Mouse (Mus musculus) frontal cortex, postnatal 36 days (tissue): Measurements from ENCODE around the gene Ctnnbl1.

Experiments used
- DNase-seq, 2 experiments: peaks; one replicate each; pipeline ENCODE4 v3.0.0; 2022; ENCODE audit warnings: low spot score in 2 of 2

Gene Ctnnbl1

DNA sequence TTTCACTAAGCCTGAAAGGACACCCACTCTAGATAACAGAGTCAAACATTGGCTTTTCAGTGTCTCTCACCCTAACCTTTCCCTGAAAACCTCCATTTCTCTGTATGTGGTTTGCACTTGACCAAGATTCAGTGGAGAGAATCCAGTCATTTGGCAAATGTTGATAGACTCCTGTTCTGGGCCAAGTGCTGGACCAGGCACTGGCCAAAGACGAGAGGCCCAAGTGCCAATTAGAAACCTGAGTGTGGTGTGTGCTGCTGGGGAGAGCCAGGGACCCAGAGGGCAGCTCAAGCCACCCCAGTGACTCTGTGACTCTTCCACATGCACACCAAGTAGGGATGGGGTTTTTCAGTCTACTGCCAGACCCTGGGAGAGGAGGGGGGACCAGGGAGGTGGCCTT lies 136.5 kb downstream of the Ctnnbl1 start:
- no peak for DNase-seq

DNA sequence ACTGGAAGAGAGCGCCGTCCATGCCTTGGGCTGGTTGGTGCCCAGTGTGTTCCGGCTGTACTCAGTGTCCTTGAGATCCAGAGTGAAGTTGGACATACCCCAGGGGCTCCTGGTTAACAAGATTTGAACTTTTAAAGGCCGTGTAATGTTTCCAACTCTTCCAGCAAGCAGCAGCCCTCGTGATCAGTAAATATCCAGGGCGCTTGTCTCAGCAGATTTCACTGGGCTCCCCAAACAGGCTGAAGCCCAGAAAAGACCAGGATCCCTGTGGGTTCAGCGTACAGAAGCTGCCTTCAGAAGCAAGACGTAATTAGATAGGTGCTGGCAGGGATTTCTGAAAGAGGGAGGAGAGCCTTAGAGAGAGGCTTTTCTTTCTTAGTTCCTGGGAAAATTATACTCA lies 137.9 kb downstream of the Ctnnbl1 start:
- DNase-seq, result peak in 1 of 2 experiments; percentile 37

DNA sequence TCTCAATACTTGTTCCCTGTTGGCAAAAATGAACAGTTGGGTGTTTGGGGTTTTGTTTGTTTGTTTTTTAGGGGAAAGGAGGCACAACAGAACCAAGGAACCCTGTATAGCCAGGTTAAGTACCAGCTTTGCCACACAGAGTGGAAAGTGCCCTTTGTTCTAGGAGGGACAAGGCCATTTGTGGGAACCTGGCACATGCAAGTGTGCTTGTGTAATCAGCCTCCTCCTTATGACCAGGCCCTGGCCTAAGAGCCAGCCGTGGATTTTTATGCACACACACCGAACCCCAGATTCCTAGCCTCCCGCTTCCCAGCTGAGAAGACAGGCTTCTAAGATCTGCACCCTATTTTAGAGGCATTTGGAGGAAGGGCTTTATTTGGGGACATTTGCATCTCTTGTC lies 140.2 kb downstream of the Ctnnbl1 start:
- no peak for DNase-seq

DNA sequence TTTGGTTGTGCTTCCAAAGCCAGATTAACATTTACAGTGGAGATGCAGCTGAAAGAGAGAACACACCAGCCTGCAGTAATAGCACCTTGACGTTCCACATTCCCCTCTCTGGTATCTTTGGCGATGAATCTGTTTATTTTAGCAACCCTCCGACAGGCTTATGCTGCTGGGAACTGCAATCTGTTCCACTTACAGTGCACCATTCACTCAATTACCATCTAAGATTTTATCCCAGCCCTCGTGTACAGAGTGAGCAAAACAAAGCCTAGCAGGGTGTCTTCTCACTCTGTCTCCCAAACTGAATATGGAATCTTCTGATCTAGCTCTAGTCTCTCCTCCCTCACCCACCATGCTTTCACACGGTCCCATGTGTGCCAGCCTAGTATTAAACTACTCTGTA lies 140.8 kb downstream of the Ctnnbl1 start:
- DNase-seq, result peak in 1 of 2 experiments; percentile 78

DNA sequence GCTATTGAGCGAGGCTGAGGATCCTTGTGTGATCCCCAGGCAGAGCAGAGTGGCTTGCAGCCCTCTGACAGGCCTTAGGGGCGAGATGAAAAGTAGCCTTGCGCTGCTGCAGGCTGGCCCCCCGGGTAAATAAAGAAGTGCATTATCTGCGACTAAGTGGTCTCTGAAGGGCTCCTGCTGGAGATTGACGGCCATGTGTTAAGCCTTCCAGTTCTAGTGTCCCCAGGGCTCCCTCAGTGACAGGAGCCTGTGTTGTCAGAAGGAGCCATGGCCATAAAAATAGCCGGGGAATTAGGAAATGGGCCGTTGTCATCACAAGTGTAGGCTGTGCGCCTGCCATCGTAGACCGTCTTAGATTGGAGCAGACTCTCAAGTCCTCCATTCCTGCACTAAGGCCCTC lies 144.7 kb downstream of the Ctnnbl1 start:
- DNase-seq, result no peak

DNA sequence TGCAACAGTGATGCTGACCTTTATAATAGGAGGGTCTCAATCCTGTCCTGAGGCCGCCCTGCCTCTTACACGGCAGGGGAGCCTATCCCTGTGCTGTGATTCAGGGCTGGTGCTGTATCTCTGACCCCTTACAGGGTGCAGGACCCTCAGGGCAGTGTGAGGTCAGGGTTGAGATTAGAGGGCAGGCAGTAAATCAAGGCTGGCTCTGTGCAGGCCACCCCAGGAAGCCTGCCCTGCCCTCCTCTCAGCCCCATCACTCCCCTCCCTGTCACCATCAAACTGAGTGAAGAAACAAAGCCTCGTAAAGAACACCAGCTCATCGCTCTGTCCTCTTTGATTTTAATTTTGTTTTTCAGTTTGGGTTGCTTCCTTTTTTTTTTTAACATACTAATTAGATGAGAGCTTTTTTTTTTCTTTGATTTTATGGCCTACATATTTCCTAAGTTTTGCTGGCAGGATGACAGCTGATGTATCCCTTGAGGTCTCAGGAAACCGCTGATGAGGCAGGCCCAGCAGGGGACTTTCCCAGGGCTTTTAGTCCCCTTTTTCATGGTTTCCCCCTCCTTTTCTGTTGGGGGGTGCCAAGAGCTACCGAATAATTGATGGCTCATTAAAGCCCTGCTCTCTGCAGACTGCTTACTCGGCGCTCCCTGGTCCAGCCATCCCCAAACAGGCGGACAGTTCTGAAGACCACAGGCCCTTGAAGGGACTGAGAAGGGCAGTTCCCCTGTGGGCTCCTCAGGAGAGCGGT lies 150.2 kb downstream of the Ctnnbl1 start:
- DNase-seq, result no peak

DNA sequence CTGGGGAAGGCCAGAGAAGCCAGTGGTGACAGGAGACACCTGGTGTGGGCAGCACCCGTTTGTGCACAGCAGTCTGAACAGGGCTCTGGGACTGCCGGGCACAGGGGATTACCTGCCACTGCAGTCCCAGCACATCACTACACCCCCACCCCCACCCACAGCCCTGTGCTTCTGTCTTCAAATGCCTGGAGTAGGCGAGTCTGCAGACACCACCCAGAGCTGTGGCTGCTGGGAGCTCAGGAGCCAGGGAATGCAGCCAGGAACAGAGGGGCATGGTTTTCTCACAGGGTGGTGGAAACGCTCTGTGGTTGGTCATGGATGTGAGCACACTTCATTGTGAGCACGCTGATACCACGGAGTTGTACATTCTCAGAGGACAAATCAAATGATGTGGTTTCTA lies 154.0 kb downstream of the Ctnnbl1 start:
- peak in 1 of 2 experiments; percentile 38 for DNase-seq

DNA sequence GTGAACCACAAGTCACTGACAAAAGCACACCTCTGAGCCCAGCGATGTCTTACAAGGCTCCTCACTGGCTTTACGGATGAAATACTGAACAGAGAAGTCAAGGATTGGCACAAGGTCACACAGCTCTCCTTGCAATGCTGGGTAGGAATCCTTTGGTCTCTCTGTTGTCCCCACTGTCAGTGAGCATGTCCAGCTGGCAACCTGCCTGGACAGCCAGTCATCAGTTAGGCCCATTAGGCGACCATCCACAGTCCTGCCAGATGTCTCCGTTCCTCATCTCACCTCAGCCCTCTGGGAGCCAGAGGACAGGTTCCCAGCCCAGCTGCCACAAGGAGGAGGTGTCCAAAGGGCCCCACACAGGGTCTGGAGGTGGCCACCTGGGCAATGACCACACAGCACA lies 159.9 kb downstream of the Ctnnbl1 start:
- DNase-seq, result no peak

DNA sequence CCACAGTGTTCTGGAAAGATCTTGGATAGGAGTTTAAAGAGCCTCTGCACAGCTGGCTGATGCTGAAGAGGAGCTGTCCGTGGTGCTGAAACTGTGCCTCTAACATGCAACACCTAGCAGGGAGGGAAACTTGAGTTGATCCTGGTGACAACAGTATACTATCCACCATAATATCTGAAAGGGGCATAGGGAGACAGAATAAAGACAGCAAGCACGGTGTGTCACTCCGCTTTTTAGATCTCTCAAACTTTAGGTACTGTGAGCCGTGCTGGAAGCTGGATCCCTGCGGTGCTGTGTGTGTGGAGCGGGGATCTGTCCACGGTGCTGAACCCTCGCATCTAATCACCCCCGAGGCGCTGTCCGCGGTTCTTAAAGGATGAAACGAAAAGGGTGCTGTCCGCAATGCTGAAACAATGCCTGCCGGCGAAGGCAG lies 176.0 kb downstream of the Ctnnbl1 start:
- peak in 1 of 2 experiments; percentile 56 for DNase-seq

DNA sequence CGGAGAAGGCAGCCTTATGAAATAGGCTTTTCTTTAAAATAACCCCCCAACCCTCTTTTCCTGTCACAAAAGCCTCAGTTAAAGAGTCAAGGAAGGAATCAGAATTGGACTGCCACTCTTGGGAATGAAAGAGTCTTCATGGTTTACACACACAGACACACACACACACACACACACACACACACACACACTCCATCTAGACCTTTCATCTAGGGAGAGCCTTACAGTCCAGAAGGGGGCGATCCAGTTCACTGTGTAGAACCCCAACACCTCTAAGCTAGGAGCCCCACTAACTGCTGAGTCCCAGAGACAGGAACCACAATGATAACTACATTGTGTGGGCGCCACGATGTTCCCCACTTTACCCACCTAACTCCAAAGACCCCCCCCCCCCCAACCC lies 176.5 kb downstream of the Ctnnbl1 start:
- DNase-seq, result peak in 1 of 2 experiments; percentile 45

DNA sequence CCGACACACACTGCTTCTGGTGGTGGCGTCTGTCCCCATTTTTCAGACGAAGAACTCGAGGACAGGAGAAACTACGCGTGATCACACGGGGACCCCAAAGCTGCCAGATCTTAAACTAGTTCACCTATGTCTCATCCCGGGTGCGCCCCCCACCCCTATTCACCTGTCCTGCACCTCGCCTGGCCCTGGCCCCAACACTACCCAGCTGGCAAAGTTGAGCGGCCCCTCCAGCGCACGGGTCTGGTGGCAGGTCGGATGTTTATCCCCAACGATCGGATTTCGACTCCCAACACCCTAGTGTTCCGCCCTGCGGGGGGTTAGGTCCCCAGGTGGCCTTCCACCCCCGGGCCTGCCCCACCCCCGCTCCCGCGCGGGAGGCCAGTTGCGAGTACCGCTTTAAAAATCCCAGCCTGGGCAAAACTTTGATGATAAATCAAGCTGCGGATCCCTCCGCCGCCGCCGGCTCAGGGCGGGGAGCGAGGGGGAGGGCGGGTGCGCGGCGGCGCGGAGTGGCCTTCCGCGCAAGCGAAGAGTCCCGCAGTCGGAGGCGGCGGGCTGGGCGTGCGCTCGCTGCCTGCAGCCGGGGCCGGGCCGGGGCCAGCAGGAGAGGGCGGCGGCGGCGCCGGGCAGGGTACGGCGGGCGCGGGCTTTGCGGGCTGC lies 177.0 kb downstream of the Ctnnbl1 start, which contains the start of gene Vstm2l:
Vstm2l (plus strand) TSS at position 549 of the 660 bp plus-strand sequence.
- DNase-seq, result peak; percentile 71

DNA sequence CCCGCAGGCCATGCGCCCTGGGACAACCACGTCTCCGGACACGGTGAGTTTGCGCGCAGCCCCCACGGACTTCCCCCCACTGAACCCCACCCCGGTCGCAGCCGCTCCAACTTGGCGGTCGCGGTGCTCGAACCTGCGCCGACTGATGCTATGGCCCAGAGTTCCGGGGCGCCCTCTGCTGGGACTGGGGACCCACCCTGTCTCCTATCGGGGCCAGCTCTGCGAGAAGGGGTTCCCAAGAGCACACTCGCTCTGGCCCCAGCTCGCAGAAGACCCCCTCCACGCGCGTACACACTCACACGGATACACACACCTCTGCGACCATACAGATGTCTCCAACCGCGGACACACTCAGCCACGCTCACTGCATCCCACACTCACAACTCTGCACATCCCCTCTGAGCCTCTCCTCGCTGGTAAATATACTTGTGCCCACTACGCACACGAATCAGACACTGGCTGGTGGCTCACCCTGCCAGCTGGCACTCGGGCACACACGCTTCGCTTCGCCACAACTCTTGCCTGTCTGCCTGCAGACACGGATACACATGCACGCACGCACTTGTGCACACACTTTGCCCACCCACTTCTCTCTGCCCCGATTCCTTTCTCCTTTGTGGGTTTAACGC lies 177.8 kb downstream of the Ctnnbl1 start:
- DNase-seq, result peak in 1 of 2 experiments; percentile 56

DNA sequence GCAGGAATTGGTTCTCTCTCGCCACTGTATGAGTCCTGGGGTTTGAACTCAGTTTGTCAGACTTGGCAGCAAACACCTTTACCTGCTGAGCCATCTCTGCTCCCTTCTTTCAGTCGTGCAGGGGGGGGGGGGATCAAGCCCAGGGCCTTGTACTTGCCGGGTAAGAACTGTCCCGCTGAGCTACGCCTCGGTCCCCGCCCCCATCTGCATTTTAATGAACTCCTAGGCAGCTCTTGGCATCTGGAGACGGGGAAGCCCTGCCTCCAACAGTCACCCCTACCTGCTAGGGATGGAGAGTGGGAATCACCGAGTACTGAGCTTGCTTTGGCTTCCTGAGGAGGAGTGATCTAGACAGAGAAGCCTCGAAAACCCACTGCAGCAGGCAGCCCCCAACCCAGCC lies 181.3 kb downstream of the Ctnnbl1 start:
- DNase-seq, result no peak

DNA sequence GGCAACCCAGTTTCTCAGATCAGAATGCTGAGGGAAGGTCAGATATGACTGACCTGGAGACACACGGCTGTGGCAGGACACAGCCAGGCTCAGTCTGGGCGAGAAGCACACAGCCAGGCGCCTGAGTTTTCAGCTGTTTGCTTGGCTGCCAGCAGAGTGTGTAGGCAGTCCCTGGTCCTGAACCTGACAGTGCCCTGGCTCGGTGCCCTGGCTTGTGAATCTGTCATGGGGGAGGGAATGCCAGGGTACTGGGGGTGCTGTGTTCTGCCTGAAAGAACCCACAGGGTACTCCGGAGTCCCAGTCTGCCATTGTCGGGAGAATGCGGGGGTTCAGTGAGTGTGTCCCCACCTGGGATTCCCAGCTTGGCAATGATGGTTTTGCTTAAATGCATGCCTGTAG lies 184.3 kb downstream of the Ctnnbl1 start:
- DNase-seq, result no peak

DNA sequence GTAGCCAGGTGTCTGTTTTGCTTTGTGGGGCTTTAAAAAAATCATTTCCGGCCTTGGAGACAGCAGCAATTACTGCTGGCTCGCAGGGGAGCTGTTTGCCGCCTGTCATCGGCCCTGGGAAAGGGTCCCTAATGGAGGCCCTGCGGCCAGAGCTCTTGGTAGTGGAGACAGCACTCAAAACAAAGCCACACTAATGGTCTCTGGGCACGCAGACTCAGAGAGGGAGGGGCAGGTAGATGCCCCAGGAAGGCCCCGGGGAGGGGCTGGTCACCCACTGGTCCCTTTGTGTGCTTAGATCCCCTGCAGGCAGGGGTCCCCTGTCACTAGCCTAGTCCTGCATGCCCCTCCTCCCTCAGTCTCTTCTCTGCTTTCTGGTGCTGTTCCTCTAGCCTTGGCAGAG lies 186.2 kb downstream of the Ctnnbl1 start:
- no peak for DNase-seq

DNA sequence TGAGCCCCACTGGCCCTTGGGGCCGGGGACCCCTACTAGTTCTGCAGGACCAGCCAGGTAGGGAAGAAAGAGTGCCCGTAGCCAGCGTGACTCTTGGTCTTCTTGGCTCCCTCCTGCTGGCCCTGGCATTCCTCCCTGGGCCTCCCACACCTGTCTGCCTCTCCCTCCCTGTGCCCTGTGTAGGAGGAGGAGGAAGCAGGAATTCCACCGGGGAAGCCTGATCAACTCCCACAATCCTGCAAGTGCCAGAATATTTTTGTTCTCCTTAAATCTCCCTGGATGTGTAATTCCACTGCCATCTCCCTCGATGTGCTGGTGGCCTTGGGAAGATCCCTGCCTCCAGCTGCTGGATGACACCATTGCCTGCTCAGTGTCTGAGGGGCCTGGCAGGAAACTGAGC lies 187.3 kb downstream of the Ctnnbl1 start:
- no peak for DNase-seq

DNA sequence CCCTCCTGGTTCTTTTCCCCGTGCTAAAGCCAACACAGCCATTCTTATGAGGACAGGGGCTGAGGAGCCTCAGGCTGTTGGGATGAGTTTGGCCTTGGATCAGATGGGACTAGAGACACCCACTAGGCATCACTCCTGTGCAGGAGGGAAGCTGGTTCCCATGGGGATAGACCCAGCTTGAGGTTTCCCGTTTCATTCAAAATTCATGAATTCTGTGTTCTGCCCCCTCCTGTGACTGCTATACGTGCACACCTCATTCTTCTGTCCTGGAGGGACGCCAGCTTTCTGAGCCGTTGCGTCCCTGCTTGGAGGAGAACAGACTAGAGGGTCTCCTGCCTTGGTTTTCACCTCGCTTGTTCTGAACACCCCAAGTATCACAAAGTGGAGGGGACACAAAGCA lies 189.3 kb downstream of the Ctnnbl1 start:
- DNase-seq, result peak in 1 of 2 experiments; percentile 22

DNA sequence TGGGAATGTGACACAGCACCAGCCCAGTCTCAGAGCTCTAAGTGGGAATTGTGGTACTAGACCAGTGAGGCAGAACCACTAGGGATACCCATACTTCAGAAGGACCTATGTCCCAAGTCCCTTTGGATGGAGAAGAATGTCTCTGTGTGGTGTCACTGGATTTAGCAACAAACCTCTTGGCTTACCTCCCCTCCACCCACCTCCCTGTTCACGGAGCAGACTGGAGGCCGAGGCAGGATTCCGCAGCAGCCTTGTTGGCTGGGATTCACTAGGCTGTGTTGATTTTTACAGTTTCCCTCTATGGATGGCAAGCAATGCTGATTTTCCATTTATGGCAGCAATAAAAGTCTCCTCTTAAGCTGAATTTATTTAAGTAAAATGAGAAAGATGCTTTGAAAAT lies 189.7 kb downstream of the Ctnnbl1 start:
- peak in 1 of 2 experiments; percentile 47 for DNase-seq

DNA sequence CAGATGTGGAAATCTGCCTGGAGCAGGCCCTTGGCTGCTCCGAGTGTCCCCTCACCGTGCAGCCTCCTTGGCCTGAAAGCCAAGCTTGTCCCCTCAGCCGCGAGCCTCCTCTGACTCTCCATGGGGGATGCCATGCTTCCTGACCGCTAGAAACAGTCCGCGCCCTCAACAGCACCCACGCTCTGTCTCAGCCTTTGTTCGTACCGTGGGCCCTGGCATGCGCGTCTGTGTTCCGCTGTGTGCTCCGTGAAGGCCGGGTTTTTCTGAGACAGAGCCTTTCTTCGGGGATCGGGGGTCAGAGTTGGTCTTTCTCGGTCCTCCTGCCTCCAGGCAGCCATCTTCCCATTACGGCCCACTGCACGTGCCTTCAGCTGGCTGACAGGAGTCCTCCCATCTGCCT lies 190.2 kb downstream of the Ctnnbl1 start:
- DNase-seq, result no peak

DNA sequence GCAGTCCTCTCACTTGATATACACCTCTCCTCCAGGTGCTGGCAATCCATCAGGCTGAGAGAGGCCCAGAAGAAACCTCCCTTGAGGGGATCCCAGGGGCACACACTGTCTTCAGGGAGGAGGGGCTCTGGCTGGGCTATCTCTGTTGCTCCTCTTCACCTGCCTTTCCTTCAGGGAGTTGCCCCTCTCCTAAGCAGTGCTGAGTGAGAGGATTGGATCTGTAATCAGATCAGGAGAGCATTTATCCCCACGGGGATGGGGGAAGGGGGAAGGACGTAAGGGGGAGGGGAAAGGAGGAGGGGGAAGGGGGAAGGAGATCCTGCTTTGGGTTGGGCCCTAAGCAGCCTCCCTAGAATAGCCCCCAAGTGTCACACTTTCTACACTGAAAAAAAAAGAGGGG lies 190.6 kb downstream of the Ctnnbl1 start:
- no peak for DNase-seq

DNA sequence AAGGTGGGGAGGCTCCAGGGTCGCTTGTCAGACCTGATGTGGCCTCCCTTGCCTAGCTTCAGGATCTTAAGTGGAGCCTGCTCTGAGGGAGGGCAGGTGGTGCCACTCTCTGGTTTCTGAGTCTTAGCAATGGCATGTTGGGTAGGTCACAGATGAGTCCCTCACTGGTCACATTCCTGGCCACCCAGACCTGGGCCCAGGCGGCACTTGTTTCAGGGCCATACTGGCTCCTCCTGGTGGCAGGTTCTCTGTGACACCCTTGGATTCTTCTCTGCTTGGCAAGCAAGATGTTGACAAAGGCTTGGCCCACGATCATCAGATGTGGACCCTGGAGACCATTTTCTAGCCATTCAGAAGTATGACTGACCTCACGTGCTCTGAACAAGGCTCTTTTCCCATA lies 195.5 kb downstream of the Ctnnbl1 start:
- DNase-seq, result no peak

DNA sequence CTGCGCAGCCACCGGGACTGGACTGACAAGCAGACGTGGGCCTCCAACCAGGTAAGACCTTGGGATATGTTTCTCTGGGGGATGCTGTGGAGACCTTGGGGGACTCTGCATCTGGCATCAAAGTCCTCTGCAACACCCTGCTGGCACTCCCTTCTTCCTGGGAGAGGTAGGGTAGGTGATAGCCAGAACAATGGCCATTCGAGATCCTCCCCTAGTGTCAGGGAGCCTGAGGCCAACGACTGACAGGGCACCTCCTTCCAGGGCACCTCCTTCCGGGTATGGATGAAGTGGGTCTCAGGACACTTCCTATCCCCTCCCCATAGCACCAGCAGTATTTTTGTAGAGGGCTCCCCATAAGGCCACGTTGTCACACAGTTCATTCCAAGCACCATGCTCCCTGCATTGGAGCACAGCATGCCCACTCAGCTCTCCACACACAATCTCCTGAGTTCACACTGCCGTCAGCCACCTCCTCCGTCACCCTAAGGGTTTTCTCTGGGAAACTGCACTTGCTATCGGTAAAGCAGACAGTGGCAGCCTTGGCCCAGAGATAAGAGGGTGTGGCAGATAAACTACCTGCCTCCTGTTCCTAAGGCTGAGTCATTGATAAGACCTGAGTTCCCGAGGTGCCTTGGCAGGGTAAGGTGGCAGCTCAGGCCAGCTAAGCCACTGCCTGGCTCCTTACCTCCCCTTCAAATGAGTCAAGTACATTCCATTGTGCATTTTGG lies 198.4 kb downstream of the Ctnnbl1 start:
- DNase-seq, result no peak
